Comparison of ENCODE assay signal across 1 mouse cellular context in genomic region chr3:116046000-116046399, GRCm38 (mm10).
TF ChIP-seq lines count a peak whose summit lies in the region.

No protein-coding gene starts in this region.

TF ChIP-seq in MEL, 35 proteins besides CTCF, POLR2A, EP300 and RAD21:
- TF ChIP-seq E2F4 (IDR thresholded peaks at IDR 0.05; ENCODE audit: borderline replicate concordance, low read depth, low read length) (no peak), USF1 (IDR thresholded peaks at IDR 0.05; ENCODE audit: low read depth, low read length) (no peak), KAT2A (conservative IDR thresholded peaks at IDR 0.05; ENCODE audit: low read depth, low read length) (no peak), UBTF (IDR thresholded peaks at IDR 0.05; ENCODE audit: borderline replicate concordance, insufficient read depth, low read depth, low read length) (no peak), NRF1 (IDR thresholded peaks at IDR 0.05; ENCODE audit: insufficient read depth, low read depth, low read length, poor library complexity, severe bottlenecking) (no peak), POLR2AphosphoS5 (IDR thresholded peaks at IDR 0.05; ENCODE audit: borderline replicate concordance, low read depth, low read length) (no peak), ELF1 (IDR thresholded peaks at IDR 0.05; ENCODE audit: low read depth, low read length) (no peak)
